Mouse (Mus musculus): ENCODE measurements around the gene Rnf183.

Gene Rnf183

GRCm38 (mm10) chr4:62431522-62431921 lies 3.5 kb downstream of the Rnf183 start:
- DNase-seq (ENCODE audit: low read depth, low spot score) = no peak

GRCm38 (mm10) chr4:62430678-62431077 lies 4.4 kb downstream of the Rnf183 start:
- DNase-seq (ENCODE audit: low read depth, low spot score) = no peak

DNA sequence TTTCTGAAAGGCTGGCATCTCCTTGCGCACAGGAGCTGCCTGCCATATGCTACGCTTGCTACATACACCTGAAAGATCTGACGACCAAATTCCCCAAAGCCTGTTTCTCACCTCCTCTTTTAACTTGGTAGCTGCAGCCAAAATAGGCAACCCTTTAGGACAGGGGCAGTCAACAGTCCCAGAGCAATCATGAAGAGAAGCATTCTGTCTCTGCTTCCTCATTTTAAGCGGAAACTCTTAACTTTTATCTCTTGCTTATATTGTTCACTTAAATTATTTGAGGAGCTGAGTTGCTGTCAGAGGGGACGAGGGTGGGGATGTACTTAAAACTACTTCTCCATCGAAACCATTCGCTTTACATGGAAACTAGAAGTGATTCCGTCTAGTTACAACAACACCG lies 5.4 kb downstream of the Rnf183 start:
- no peak for DNase-seq (ENCODE audit: low read depth, low spot score)

GRCm38 (mm10) chr4:62427978-62428758 lies 6.9 kb downstream of the Rnf183 start:
- no peak for DNase-seq (ENCODE audit: low read depth, low spot score)

DNA sequence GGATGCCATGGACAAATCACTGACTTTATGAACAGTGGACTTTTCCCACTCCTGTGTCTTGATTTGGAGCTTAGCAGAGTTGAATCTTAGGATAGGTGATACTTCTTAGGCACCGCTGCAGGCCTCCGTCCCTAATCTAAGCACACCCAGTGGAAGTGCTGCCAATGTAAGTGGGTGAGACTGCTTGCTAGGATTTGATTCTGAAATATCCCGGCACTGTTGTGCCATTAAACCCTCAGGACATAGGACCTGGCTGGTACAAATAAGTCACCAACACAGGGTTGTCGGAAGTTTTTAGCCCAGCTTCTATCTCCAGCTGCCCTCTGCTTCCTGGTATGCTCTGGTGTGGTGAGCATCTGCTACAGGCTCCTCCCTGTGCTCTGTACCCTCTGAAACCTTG lies 9.2 kb downstream of the Rnf183 start:
- DNase-seq (ENCODE audit: low read depth, low spot score) = no peak

- no peak for DNase-seq (ENCODE audit: low read depth, low spot score)
These were observed 16.0 kb downstream of the Rnf183 start for GRCm38 (mm10) chr4:62419091-62419490.

DNA sequence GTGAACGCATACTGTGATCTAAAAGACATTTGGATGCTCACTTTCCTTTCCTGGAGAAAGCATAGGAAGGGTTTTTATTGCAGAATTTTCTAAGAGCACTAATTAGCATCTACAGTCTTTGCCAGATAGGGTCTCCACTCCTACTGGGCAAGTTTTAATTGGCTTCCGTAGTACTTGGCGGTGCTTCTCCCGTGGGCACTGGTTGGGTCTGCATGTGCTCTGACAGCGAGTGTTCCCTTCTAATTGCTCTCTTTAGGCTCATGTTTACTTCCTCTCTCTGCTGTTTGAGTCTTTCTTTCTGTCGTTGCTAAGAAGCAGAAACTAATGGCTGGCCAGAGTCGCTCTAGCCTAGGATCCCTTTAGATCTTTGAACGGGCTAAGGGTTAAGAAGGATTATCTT lies 16.6 kb downstream of the Rnf183 start:
- DNase-seq (ENCODE audit: low read depth, low spot score) = no peak

GRCm38 (mm10) chr4:62411606-62412005 lies 23.4 kb downstream of the Rnf183 start:
- no peak for DNase-seq (ENCODE audit: low read depth, low spot score)

GRCm38 (mm10) chr4:62410325-62410724 lies 24.7 kb downstream of the Rnf183 start:
- DNase-seq (ENCODE audit: low read depth, low spot score) = no peak

DNA sequence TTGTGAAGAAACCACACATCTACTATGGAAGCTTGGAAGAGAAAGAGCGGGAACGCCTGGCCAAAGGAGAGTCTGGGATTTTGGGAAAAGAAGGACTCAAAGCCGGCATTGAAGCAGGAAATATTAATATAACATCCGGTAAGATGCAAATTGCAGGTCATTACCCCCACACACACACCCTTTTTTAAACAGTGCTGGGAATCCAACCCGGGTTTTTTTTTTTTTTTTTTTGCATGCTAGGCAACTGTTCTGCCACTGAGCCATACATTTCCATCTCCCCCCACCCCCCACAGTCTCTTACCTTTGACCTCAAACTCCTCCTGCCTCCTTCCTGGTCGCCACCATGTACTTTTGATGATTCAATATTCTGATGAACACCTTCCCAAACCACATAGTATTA lies 25.4 kb downstream of the Rnf183 start:
- DNase-seq (ENCODE audit: low read depth, low spot score) = peak; percentile 29

- peak; percentile 100 for DNase-seq (ENCODE audit: low read depth, low spot score)
These were observed 26.3 kb downstream of the Rnf183 start, which contains the start of the genes Cdc26 and Prpf4 for GRCm38 (mm10) chr4:62408601-62409282. Gene Cdc26 (minus strand): TSS chr4:62408642. Gene Prpf4 (plus strand): TSS chr4:62408797.

GRCm38 (mm10) chr4:62407730-62408582 lies 27.1 kb downstream of the Rnf183 start:
- DNase-seq (ENCODE audit: low read depth, low spot score) = peak; percentile 72

GRCm38 (mm10) chr4:62406133-62406532 lies 28.9 kb downstream of the Rnf183 start:
- no peak for DNase-seq (ENCODE audit: low read depth, low spot score)

- no peak for DNase-seq (ENCODE audit: low read depth, low spot score)
These were observed 36.1 kb downstream of the Rnf183 start for GRCm38 (mm10) chr4:62398956-62399355.

GRCm38 (mm10) chr4:62397616-62398365 lies 37.3 kb downstream of the Rnf183 start:
- no peak for DNase-seq (ENCODE audit: low read depth, low spot score)

DNA sequence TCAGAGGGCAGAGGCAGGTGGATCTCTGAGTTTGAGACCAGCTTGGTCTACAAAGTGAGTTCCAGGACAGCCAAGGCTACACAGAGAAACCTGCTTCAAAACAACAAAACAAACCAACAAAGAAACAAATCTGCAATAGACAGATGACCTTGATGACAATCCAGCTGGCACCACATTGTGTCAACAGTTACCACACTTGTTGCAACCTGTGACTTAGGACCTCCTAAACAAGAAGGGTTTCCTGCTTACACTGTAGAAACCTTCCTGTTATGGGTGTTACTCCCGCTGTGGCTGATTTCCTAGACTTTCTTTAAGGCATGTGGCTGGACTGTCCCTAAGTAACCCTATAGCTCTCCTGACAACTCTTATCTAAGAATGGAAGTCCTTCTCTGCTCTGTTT lies 39.2 kb downstream of the Rnf183 start:
- no peak for DNase-seq (ENCODE audit: low read depth, low spot score)

DNA sequence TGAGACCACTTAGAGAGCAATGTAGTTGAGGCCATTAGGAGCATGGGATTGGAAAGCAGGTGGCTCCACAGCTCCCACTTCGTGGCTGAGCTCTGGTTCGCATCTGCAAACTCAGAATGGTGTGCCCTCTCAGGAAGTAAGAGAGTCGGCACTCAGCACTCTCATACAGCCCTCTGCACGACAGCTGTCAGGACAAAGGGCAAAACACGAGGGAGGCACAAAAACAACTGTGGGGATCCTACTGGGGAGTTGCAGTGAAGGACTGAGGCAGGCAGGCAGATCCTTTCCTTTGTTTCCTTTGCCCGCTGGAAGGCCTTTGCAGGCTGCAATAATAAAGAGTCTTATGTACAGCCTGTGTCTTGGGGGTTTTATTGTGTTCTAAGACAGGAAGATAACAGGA lies 41.6 kb downstream of the Rnf183 start:
- DNase-seq (ENCODE audit: low read depth, low spot score) = no peak

- no peak for DNase-seq (ENCODE audit: low read depth, low spot score)
These were observed 43.2 kb downstream of the Rnf183 start for GRCm38 (mm10) chr4:62391892-62392291.

DNA sequence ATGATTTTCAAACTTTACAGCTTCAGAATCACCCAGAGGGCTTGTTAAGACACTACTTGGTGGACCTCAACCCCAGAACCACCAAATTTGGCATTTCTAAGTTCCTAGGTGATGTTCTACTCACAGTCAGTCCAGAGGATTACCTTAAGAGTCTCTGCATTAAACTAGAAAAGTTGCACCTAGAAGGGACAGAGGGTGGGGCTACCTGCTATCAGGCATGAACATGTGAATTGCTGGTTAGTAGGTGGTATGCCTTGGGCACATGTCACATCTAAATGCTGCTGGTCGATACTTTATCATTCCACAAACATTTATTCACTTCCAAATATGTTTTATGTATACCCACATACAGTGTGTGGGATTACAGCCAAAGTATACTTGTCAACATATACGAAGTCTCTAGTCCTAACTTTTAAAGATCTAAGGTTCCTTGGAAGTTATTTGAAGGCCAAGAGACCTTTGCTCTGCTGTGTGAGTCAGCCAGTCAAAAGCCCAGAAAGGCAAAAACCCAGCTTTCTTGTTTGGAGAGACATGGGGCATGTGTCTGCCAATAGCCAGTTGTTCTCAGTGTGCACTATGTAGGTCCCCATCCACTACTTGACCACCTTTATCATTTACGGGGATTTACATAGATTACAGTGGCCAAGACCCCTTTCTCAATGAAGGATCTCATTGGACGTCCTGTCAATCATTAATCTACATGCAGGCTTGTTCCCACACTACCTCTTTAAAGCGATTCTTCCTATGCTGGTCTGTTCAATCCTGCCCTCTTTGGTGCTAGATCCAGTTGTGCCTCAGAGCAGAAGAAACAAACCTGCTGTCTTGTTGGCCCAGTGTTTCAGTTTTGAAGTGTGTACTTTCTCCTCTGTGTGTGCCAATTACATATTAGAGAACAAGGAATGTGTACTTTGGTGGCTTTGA lies 45.2 kb downstream of the Rnf183 start:
- DNase-seq (ENCODE audit: low read depth, low spot score) = no peak

GRCm38 (mm10) chr4:62385439-62385838 lies 49.6 kb downstream of the Rnf183 start:
- DNase-seq (ENCODE audit: low read depth, low spot score) = no peak
